Mouse (Mus musculus) retina, adult 2 months (tissue): Measurements from ENCODE around the gene Pdzd7.

Source experiments
- DNase-seq: peaks from one replicate; pipeline ENCODE4 v3.0.0-alpha.2; 2012; ENCODE audit warnings: low read depth, low spot score

The Pdzd7 gene

DNA sequence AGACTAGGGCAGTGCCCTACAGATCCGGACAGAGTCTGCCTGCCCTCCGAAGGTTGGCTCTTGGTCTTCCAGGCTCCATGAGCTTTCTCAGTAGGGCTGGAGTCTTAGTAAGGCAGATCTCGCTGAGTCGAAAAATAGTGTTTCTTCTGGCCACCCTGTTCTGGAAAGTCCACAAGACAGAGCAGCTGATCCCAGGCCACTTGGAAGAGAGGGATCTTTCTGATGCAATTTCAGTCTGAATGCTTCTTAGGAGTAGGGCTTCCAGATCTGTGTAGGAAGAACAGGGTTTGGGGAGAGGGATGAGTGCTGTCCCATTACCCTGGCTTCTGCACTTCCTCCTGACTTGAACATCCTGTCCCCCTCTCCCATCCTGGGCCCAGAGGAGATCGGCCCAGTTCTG, at the start of gene Pdzd7:
Pdzd7 (minus strand) TSS at position 67 of the 400 bp plus-strand sequence.
- DNase-seq = no peak

DNA sequence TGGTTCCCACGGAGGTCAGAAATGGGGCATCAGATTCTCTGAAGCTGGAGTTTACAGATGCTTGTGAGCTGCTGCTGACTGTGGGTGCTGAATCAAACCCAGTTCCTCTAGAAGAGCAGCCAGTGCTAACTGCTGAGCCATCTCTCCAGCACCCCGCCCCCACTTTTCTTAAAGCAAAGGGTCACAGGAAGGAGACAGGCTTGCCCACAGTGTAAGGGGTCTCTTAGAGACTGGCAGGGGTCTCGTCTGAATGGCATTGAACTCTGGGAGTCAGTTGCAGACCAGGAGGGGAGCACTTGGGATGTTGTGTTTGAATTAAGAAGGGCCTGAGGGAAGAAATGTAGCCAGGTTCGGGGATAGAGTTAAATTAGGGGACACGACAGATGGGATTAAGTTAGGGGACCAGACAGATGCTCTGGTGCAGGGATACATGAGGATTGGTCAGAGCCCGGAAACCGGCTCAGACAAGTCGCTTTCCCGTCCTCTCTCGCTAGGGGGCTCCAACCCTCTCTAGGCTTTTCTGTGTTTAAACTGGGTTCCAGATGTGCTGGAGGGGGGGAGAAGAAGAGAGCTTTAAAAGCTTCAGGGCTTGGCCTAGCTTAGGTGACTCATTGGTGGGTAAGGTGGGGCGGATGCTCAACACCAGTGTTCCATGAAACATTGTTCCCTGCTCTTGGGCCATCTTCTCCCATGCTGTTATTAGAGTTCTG, 36.5 kb upstream of the Pdzd7 start:
- DNase-seq = no peak

GRCm38 (mm10) chr19:45081279-45081678, 35.8 kb upstream of the Pdzd7 start:
- no peak for DNase-seq

- DNase-seq = no peak
Measured at GRCm38 (mm10) chr19:45080711-45081110, 35.2 kb upstream of the Pdzd7 start.

DNA sequence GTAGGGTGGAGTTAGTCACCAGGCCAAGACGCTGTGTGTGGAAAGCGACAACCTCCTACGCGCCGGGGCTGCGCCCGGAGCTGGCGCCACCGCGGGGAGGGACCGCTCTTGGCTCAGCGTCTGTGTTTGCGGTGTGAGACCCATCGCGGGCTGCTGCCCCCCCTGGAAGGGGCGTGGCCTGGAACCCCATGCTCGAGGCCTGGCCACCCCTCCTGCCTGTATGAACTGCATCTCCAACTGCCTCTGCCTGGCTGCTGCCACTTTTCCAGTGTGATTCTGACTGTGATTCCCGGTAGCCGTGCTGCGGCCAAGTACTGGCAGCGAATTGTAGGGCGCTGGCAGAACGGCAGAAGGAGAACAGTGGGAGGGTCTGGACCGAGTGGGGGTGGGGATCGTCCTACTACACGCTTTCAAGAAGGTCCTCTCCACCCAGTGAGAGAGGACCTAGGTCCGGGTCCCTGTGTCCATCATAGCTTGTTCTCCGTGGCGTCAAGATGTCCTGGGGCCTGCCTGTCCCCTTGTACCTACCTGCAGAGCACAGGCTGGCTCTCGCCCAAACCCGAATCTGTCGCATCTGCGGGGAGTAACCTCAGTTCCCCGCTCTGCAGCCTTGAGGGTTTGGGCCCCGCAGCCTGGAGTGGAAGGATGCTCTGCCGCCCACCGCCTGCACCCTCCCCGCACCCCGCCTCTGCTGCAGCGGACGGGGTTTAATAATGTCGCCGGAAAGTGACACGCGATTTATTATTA, 34.4 kb upstream of the Pdzd7 start:
- DNase-seq = no peak

GRCm38 (mm10) chr19:45078971-45079764, 33.7 kb upstream of the Pdzd7 start:
- no peak for DNase-seq

DNA sequence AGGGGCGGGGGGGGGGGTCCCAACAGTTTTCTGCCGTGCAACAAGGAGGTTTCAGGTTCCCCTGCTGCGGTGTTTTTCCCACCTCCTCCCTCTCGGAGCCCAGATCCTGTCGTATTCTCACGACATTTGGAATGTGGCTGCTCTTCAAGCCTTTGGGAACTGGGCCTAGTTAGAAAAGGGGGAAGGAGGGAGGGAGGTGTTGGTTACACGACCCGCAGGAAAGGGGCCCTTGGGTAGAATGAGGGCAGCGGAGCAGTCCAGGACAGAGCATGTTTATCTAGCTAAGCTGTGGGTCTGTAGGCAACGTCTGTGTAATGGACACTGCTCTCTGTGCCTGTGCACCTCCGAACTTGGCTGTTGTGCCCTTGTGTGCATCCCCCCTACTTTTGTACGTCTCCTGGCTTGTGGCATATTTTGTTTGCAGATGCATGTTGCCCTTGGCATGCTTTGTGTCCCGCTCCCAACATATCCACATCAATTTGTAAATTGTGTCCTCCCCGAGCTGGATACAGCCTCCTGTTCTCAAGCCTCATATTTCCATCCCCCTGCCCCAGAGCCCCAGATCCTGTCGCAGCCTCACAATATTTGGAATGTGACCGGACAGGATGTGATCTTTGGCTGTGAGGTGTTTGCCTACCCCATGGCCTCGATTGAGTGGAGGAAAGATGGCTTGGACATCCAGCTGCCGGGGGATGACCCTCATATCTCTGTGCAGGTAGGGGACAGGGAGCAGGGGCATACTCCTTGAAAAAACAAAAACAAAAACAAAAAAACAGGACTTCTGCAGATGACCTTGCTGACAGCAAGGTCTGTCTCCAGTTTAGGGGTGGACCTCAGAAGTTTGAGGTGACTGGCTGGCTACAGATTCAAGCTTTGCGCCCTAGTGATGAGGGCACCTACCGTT, 32.5 kb upstream of the Pdzd7 start:
- DNase-seq = no peak

- DNase-seq = no peak
Measured at GRCm38 (mm10) chr19:45076586-45077510, 31.3 kb upstream of the Pdzd7 start.

DNA sequence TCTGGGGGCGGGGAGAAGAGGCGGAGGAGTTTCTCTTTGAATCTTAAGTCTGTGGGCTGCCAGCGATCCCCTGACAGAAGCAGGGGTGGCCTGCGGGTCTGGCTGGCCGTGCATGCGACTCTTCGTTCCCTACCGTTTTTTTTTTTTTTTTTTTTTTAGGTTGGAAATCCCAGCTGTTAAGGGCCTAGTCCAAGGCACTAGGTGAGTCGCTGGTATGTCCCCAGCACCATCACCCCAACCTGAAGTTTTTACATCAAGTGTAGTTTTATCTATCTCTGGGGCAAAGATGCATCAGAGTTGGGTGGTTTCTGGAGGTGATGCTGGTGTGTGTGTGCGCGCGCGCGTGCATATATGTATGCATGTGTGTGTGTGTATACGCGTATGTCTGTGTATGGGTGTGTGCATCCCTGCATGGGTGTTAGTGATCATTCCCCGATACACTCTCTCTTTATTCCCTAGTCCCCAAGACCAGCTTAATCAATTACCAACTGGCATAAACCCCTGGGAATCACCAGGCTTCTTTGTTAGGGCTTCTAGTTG, 30.6 kb upstream of the Pdzd7 start:
- DNase-seq = no peak

DNA sequence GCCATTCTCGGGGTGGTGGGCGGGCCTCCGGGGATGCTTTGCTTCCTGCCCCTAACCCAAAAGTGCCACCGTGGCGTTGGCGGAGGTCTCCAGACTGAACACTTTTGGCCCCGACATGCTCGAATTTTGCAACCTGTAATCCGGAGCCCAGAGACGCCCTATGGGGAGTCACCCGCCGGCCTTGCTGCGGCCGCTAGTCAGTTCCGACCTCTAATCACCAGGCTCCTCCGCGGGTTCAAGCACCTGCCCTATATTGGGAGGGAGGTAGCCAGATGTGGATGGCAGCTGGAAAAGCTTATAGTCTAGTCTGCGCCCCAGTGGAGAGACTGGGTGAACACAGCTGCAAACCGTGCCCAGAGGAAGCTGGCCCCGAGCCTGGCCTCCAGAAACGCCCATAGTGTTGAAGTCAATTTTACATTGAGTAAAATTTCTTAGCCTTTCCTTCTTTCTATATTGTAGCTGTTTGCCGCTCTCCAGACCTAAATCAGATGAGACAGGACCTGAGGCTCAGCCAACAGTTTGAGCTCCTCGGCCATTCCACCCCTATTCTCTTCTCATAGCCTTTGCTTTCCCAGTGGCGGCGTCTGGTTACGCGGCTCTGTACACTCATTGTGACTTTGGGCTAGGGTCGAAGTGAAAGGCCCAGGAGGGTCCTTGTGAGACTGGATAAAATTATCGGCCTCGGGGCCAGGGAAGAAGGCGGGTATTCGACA, 30.0 kb upstream of the Pdzd7 start:
- DNase-seq = no peak

- peak; percentile 83 for DNase-seq
Measured at GRCm38 (mm10) chr19:45074580-45075322, 29.2 kb upstream of the Pdzd7 start, which contains the start of gene Kazald1. TSS of gene Kazald1 (plus strand) at chr19:45075241.

DNA sequence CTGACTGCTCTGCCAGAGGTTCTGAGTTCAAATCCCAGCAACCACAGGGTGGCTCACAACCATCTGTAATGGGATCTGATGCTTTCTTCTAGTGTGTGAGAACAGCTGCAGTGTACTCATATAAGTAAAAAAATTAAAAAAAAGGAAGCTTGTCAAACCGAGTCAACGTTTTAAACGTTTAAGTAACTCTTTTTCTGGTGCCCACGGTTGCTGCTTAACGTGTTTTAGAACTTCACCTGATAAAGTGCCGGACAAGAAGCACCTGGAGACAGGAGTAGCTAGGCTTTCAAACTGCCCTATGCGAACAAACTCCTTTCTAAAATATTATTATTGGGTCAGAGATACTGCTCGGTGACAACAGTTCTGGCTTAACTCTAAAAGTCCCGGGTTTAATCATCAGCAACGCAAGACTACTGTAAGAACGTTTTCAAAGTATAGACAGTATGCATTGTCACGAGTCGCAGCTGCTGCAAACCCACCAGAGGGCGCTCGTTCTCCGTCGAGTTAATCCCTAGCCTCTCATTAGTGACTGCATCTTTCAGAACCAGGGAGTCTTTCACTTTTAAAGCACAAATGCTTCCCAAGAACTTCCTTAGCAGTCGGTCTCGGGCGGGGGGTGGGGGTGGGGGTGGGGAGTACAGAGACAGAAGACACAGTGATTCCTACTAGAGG, 28.5 kb upstream of the Pdzd7 start:
- peak; percentile 77 for DNase-seq

- no peak for DNase-seq
Measured at GRCm38 (mm10) chr19:45067758-45068510, 22.4 kb upstream of the Pdzd7 start.

DNA sequence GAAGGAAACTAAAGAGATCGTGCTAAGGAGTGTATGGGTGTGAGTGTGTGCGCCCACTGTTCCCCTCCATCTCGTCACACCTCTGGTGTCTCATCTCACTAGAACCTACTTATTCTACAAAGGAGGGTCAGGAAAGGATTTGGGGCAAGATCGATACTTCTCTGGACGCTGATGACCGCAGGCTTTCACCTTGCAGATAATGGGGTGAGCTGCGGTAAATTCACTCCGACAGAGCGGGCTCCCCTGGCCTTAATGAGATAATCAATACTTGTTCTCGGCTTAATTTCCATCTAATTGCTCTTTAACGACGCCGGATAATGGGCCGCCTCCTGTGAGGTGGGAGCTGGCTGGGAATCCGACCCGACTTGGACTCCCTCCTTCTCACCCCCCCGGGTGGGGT, 21.7 kb upstream of the Pdzd7 start:
- no peak for DNase-seq

- DNase-seq = no peak
Measured at GRCm38 (mm10) chr19:45065226-45065625, 19.7 kb upstream of the Pdzd7 start.

DNA sequence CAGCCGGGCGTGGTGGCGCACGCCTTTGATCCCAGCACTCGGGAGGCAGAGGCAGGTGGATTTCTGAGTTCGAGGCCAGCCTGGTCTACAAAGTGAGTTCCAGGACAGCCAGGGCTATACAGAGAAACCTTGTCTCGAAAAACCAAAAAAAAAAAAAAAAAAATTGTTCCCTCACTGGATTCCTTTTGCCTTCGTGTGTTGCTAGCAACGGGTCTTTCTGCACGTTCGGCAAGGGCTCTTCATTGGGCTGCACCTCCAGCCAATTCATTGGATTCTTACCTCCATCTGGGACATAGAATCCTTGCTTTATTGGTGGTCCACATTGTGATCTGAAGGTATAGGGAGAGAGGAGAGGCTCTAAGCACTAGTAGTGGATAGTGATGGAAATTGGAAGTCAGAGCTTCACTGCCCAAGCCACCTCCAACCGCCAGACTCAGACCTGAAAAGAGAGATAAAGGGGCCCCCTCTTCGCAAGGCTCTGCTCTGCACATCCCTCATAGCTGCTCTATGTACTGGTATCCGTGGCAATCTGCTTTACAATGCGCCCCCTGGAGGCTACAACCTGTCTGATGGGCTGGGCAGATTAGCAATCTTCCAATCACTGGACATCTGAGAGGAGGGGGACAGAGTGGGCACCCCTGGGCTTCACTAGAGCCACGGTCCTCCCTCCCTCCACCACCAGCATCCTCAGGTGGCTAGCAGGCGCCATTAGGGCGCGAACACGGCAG, 18.2 kb upstream of the Pdzd7 start:
- DNase-seq = no peak

DNA sequence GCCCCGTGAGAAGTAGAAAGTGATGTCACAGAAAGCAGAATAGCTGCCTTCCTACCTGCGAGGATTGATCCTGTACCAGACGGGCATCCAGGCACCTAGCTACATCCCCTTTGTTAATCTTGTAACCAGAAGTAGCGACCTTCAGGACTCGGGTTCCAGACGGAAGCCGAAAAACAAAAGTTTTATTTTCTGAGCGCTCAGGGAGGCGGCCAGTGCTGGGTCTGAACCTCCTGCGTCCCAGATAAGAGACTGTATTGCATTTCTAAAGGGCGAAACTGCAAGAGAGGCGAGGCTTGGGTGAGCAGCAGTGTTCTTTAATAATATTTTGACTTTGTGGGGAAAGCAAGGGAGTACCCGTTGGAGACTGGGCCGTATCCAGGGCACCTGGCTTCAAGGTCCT, 13.3 kb upstream of the Pdzd7 start:
- no peak for DNase-seq
